Mouse (Mus musculus): Measurements from ENCODE around the gene Tex26.

Gene Tex26

GRCm38 (mm10) chr5:149488360-149489021 is 49.0 kb downstream of the Tex26 start:
- in situ Hi-C loops (cut with MboI, MseI) = loop anchor here (5.0 kb wide), 1 partner anchor 34 kb away; no protein-coding TSS in a partner anchor

GRCm38 (mm10) chr5:149489136-149489535 is 49.7 kb downstream of the Tex26 start:
- in situ Hi-C loops (cut with MboI, MseI) = loop anchor here (5.0 kb wide), 1 partner anchor 33 kb away; no protein-coding TSS in a partner anchor

- in situ Hi-C loops (cut with MboI, MseI) = no loop called here
These were observed 50.8 kb downstream of the Tex26 start for GRCm38 (mm10) chr5:149490275-149490674.

GRCm38 (mm10) chr5:149495655-149496054 is 56.2 kb downstream of the Tex26 start:
- in situ Hi-C loops (cut with MboI, MseI) = no loop called here

GRCm38 (mm10) chr5:149496401-149497066 is 57.1 kb downstream of the Tex26 start:
- in situ Hi-C loops (cut with MboI, MseI) = no loop called here

- in situ Hi-C loops (cut with MboI, MseI) = no loop called here
These were observed 60.5 kb downstream of the Tex26 start for GRCm38 (mm10) chr5:149499936-149500335.

GRCm38 (mm10) chr5:149503423-149504175 is 64.1 kb downstream of the Tex26 start:
- in situ Hi-C loops (cut with MboI, MseI) = no loop called here

- in situ Hi-C loops (cut with MboI, MseI) = no loop called here
These were observed 65.5 kb downstream of the Tex26 start for GRCm38 (mm10) chr5:149504985-149505384.

- in situ Hi-C loops (cut with MboI, MseI) = no loop called here
These were observed 66.6 kb downstream of the Tex26 start for GRCm38 (mm10) chr5:149506033-149506432.

GRCm38 (mm10) chr5:149508094-149509029 is 68.9 kb downstream of the Tex26 start:
- in situ Hi-C loops (cut with MboI, MseI) = no loop called here

- in situ Hi-C loops (cut with MboI, MseI) = no loop called here
These were observed 70.9 kb downstream of the Tex26 start for GRCm38 (mm10) chr5:149510323-149510722.

- in situ Hi-C loops (cut with MboI, MseI) = no loop called here
These were observed 73.2 kb downstream of the Tex26 start for GRCm38 (mm10) chr5:149512695-149513094.

- in situ Hi-C loops (cut with MboI, MseI) = no loop called here
These were observed 74.1 kb downstream of the Tex26 start for GRCm38 (mm10) chr5:149513438-149514086.

GRCm38 (mm10) chr5:149514087-149514671 is 74.7 kb downstream of the Tex26 start:
- in situ Hi-C loops (cut with MboI, MseI) = no loop called here

- in situ Hi-C loops (cut with MboI, MseI) = no loop called here
These were observed 75.4 kb downstream of the Tex26 start for GRCm38 (mm10) chr5:149514890-149515289.

- in situ Hi-C loops (cut with MboI, MseI) = no loop called here
These were observed 77.7 kb downstream of the Tex26 start for GRCm38 (mm10) chr5:149517116-149517515.
